Mouse (Mus musculus): ENCODE measurements at regions not wholly inside any gene's neighbourhood (a gene's known extent, or its start where the extent isn't known, plus 50 kb on each side); places are given as distances from the start of the nearest gene placed in this dataset.

- TF ChIP-seq POLR2A (IDR thresholded peaks at IDR 0.05; ENCODE audit: borderline replicate concordance, extremely low read depth, insufficient read depth, insufficient read length, poor library complexity, severe bottlenecking): no peak
- no peak for TF ChIP-seq CTCF (IDR thresholded peaks at IDR 0.05; ENCODE audit: borderline replicate concordance, extremely low read depth, insufficient read depth, insufficient read length)
Observed at GRCm38 (mm10) chr3:51099966-51100365, 124.3 kb upstream of the Noct start.

All from brain, embryonic 14.5 days (tissue).